Mouse (Mus musculus) limb, embryonic 14.5 days (tissue): ENCODE results near the gene Hspa5. TPM values are rescaled to one million over a fixed set of nuclear protein-coding genes. Genes with fewer than 3 reads are reported as not detected.

Experiments
- ATAC-seq: fragments of 200-750 bp; cut with Nextera tagmentation; 2 replicates; pipeline ENCODE4 v1.8.0; 2017; ENCODE audit warnings: low read depth, moderate number of reproducible peaks, moderate TSS enrichment; ENCODE audit not compliant: low FRiP score
- DNase-seq: peaks from one replicate; pipeline ENCODE4 v3.0.0-alpha.2; 2015; ENCODE audit warnings: low spot score
- H3K27ac ChIP-seq: fragments of 300-500 bp; sonication (generic); replicated peaks from 2 replicates; pipeline ENCODE4 v1.5.1; 2014; ENCODE audit warnings: low read depth, mild to moderate bottlenecking, low read length, moderate library complexity, mixed read lengths
- H3K27me3 ChIP-seq: fragments of 300-500 bp; sonication (generic); 2 replicates; pipeline ENCODE4 v1.6.1; 2014; ENCODE audit warnings: low read length, mixed read lengths; ENCODE audit not compliant: control insufficient read depth, insufficient read depth
- H3K36me3 ChIP-seq: fragments of 300-500 bp; sonication (generic); 2 replicates; pipeline ENCODE4 v1.6.1; 2014; ENCODE audit warnings: mild to moderate bottlenecking, low read length, moderate library complexity, mixed read lengths; ENCODE audit not compliant: control insufficient read depth, insufficient read depth
- H3K4me1 ChIP-seq: fragments of 300-500 bp; sonication (generic); 2 replicates; pipeline ENCODE4 v1.6.1; 2014; ENCODE audit warnings: antibody characterized with exemption, low read length, mixed read lengths; ENCODE audit not compliant: control insufficient read depth, insufficient read depth
- H3K4me2 ChIP-seq: fragments of 300-500 bp; sonication (generic); replicated peaks from 2 replicates; pipeline ENCODE4 v1.6.1; 2014; ENCODE audit warnings: low read depth, mild to moderate bottlenecking, low read length, moderate library complexity; ENCODE audit not compliant: severe bottlenecking
- H3K4me3 ChIP-seq: fragments of 300-500 bp; sonication (generic); replicated peaks from 2 replicates; pipeline ENCODE4 v1.5.1; 2014; ENCODE audit warnings: low read length
- H3K9ac ChIP-seq: fragments of 300-500 bp; sonication (generic); 2 replicates; pipeline ENCODE4 v1.6.1; 2014; ENCODE audit warnings: mild to moderate bottlenecking, low read depth, low read length, moderate library complexity; ENCODE audit not compliant: severe bottlenecking
- H3K9me3 ChIP-seq: fragments of 300-500 bp; sonication (generic); 2 replicates; pipeline ENCODE4 v1.6.1; 2016; ENCODE audit warnings: low read length; ENCODE audit not compliant: control insufficient read depth
- POLR2A ChIP-seq: fragments of 200-500 bp; IDR thresholded peaks from 2 replicates; pipeline ENCODE4 v1.8.0; 2012; ENCODE audit warnings: inconsistent platforms, mild to moderate bottlenecking, moderate library complexity, borderline replicate concordance; ENCODE audit not compliant: insufficient read depth, insufficient read length; ENCODE audit errors: extremely low read depth
- WGBS: fragments of 180-500 bp; shearing (Covaris S2); extraction: QIAGEN DNeasy Blood & Tissue Kit; methylation state at CpG from one replicate; pipeline ENCODE4 v1.1.7; 2014; 5-methylcytosine and 5-hydroxymethylcytosine counted together
- polyA plus RNA-seq, 2 experiments: library from polyadenylated mRNA; depleted of rRNA in 1 of 2; stranded (reverse) in 1 of 2; unstranded in 1 of 2; fragments of >200 nt; fragmentation: Nextera tagmentation in 1 of 2; extraction: Ambion mirVana in 1 of 2; gene quantifications; 2 replicates each; pipeline versions ENCODE4 v1.2.1 to v1.2.3; 2012 to 2014

Hspa5 gene
- polyA plus RNA-seq, 2 experiments = 840 to 914 TPM

DNA sequence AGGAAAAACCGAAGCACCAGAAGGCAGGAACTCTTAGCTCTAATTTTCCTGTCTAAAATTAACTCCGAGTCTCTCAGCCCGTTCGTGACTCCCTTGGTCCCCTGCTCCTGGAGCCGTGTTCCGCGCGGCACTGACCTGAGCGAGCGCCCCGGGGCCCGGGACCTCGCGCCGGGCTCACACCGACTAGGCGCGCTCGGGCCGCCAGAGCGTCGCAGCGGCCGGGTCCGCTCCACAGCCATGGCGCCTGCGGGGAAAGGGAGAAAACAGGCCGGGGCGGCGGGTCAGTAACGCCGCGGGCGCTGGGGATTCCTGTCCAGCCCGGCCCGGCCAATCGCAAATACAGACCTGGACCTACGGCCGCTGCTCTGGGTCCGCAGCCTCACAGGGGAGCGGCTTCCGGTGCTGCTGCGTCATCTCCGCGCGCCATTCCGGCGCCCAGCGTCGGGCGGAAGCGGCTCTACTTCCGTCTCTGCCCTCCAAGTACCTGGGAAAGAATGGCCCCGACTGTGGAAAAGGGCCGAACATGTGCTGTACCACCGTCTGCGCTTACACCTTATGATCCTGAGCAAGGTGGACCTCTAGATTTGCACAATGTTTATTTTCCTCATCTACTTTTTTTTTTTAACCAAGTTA lies 54.2 kb downstream of the Hspa5 start, which contains the start of gene Fbxw2:
TSS of gene Fbxw2 (minus strand) at position 485 of the 633 bp plus-strand sequence.
- peak within 1 kb of the TSS; percentile 70; the same call in 1 of the 2 replicates for H3K27ac ChIP-seq
- H3K27me3 ChIP-seq = no peaks in the 10 kb centered on the region
- under 1% methylated on average over 42 of the region's 57 CpGs for WGBS
- H3K9me3 ChIP-seq = no peaks in the 10 kb centered on the region; the same call in 1 of the 2 replicates
- peak; percentile 93 for DNase-seq
- peak within 1 kb of the TSS; percentile 97 for H3K9ac ChIP-seq
- H3K36me3 ChIP-seq = peaks cover 15% of the 10 kb centered on the region
- H3K4me3 ChIP-seq = peak within 1 kb of the TSS; percentile 88
- H3K4me1 ChIP-seq = peaks cover 9% of the 10 kb centered on the region
- TF ChIP-seq POLR2A = peak; percentile 35; the same call in 1 of the 2 replicates
- H3K4me2 ChIP-seq = peak within 1 kb of the TSS; percentile 64
- ATAC-seq = peak; percentile 96

DNA sequence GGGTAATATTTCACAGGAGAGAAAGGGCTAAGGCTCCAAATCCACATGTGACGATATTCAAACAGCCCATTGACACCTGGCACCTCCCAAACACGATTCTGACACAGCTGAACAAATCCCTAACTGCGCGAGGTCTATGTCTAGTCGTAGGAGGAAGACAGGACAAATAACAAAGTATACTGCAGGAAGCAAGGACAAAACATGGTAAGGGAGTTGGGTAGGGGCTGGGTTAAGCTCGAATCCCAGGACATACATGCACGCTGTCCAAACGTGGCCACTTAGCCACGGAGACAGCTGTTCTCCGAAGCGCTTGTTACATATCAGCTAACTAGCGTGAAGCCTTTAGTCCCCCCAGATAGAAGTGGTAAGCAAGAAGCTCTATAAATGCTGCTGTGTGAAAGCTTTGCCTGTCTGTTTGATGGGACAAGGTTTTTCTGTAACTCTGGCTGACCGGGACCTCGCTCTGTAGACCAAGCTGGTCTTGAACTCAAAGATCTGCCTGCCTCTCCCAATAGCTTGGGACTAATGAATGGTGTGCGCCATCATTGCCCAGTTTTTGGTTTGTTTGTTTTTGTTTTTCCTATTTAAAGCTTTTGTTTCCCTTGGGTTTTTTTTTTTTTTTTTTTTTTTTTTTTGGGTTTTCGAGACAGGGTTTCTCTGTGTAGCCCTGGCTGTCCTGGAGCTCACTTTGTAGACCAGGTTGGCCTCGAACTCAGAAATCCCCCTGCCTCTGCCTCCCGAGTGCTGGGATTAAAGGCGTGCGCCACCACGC lies 54.9 kb downstream of the Hspa5 start:
- H3K27ac ChIP-seq = peak overlapping the region; percentile 70; the same call in 1 of the 2 replicates
- peak; percentile 16; the same call in 1 of the 2 replicates for ATAC-seq
- no peaks in the 10 kb centered on the region for H3K27me3 ChIP-seq
- peak overlapping the region; percentile 88 for H3K4me3 ChIP-seq
- H3K4me2 ChIP-seq = peak overlapping the region; percentile 64
- 39% methylated on average over 20 of the region's 21 CpGs for WGBS
- peak overlapping the region; percentile 97 for H3K9ac ChIP-seq
- peaks cover 10% of the 10 kb centered on the region for H3K36me3 ChIP-seq
- H3K9me3 ChIP-seq = no peaks in the 10 kb centered on the region; the same call in 1 of the 2 replicates
- TF ChIP-seq POLR2A = no peak
- DNase-seq = no peak
- peaks cover 9% of the 10 kb centered on the region for H3K4me1 ChIP-seq

Other genes with a start within 250 kb of the Hspa5 start
- 41.4 and 42.2 TPM in 2 replicates for gene Gapvd1, start 16.7 kb upstream of the Hspa5 start, polyA plus RNA-seq (2012; rRNA removed)
- gene Gapvd1, start 16.7 kb upstream of the Hspa5 start, polyA plus RNA-seq (2014; fragmentation: Nextera tagmentation; extraction: Ambion mirVana) = 84.2 and 87.7 TPM in 2 replicates
- gene Rabepk, start 27.9 kb downstream of the Hspa5 start, polyA plus RNA-seq (2012; rRNA removed) = 30.1 and 35.7 TPM in 2 replicates
- gene Rabepk, start 27.9 kb downstream of the Hspa5 start, polyA plus RNA-seq (2014; fragmentation: Nextera tagmentation; extraction: Ambion mirVana) = 41.8 and 42.8 TPM in 2 replicates
- gene Fbxw2, start 54.3 kb downstream of the Hspa5 start, polyA plus RNA-seq (2012; rRNA removed) = 55.1 and 57.8 TPM in 2 replicates
- 68.3 and 83.9 TPM in 2 replicates for gene Fbxw2, start 54.3 kb downstream of the Hspa5 start, polyA plus RNA-seq (2014; fragmentation: Nextera tagmentation; extraction: Ambion mirVana)
- gene Gm34653, start 61.0 kb downstream of the Hspa5 start, polyA plus RNA-seq (2012; rRNA removed) = 0.04 and 0.05 TPM in 2 replicates
- not detected in 2 replicates for gene Gm34653, start 61.0 kb downstream of the Hspa5 start, polyA plus RNA-seq (2014; fragmentation: Nextera tagmentation; extraction: Ambion mirVana)
- gene Cutal, start 102.4 kb downstream of the Hspa5 start, polyA plus RNA-seq (2012; rRNA removed) = 0.06 TPM in 1 of 2 replicates, not detected in the other
- gene Cutal, start 102.4 kb downstream of the Hspa5 start, polyA plus RNA-seq (2014; fragmentation: Nextera tagmentation; extraction: Ambion mirVana) = not detected in 2 replicates
- gene Psmd5, start 103.0 kb downstream of the Hspa5 start, polyA plus RNA-seq (2012; rRNA removed) = 39.4 and 50.5 TPM in 2 replicates
- 103 and 105 TPM in 2 replicates for gene Psmd5, start 103.0 kb downstream of the Hspa5 start, polyA plus RNA-seq (2014; fragmentation: Nextera tagmentation; extraction: Ambion mirVana)
- gene Phf19, start 142.1 kb downstream of the Hspa5 start, polyA plus RNA-seq (2012; rRNA removed) = 7.9 and 8.7 TPM in 2 replicates
- gene Phf19, start 142.1 kb downstream of the Hspa5 start, polyA plus RNA-seq (2014; fragmentation: Nextera tagmentation; extraction: Ambion mirVana) = 4.7 and 8.0 TPM in 2 replicates
- gene Traf1, start 189.8 kb downstream of the Hspa5 start, polyA plus RNA-seq (2012; rRNA removed) = 5.1 and 7.0 TPM in 2 replicates
- gene Traf1, start 189.8 kb downstream of the Hspa5 start, polyA plus RNA-seq (2014; fragmentation: Nextera tagmentation; extraction: Ambion mirVana) = 4.0 and 4.9 TPM in 2 replicates